Mouse (Mus musculus) liver, embryonic 11.5 days (tissue): ENCODE data around the gene Sdk2. TPM values are rescaled to one million over a fixed set of nuclear protein-coding genes. Genes with fewer than 3 reads are reported as not detected.

Source experiments
- ATAC-seq: fragments of 200-750 bp; cut with Nextera tagmentation; replicated peaks from 2 replicates; pipeline ENCODE4 v1.8.0; 2017; ENCODE audit warnings: moderate number of reproducible peaks, mild to moderate bottlenecking, moderate TSS enrichment, moderate library complexity; ENCODE audit not compliant: low FRiP score
- DNase-seq: peaks from one replicate; pipeline ENCODE4 v3.0.0-alpha.2; 2017; ENCODE audit warnings: low spot score
- H3K27ac ChIP-seq: fragments of 300-500 bp; sonication (generic); 2 replicates; pipeline ENCODE4 v1.5.1; 2014; ENCODE audit warnings: mild to moderate bottlenecking, low read depth, low read length, control low read depth
- H3K27me3 ChIP-seq: fragments of 300-500 bp; sonication (generic); replicated peaks from 2 replicates; pipeline ENCODE4 v1.6.1; 2014; ENCODE audit warnings: low read length, mixed read lengths; ENCODE audit not compliant: control insufficient read depth, insufficient read depth
- H3K36me3 ChIP-seq: fragments of 300-500 bp; sonication (generic); 2 replicates; pipeline ENCODE4 v1.6.1; 2014; ENCODE audit warnings: mild to moderate bottlenecking, low read length, moderate library complexity, mixed read lengths; ENCODE audit not compliant: control insufficient read depth, insufficient read depth
- H3K4me1 ChIP-seq: fragments of 300-500 bp; sonication (generic); replicated peaks from 2 replicates; pipeline ENCODE4 v1.6.1; 2014; ENCODE audit warnings: low read length, mixed read lengths; ENCODE audit not compliant: control insufficient read depth, insufficient read depth
- H3K4me2 ChIP-seq: fragments of 300-500 bp; sonication (generic); 2 replicates; pipeline ENCODE4 v1.6.1; 2014; ENCODE audit warnings: mild to moderate bottlenecking, control low read depth, moderate library complexity
- H3K4me3 ChIP-seq: fragments of 300-500 bp; sonication (generic); 2 replicates; pipeline ENCODE4 v1.5.1; 2014; ENCODE audit warnings: low read depth, low read length, control low read depth
- H3K9ac ChIP-seq: fragments of 300-500 bp; sonication (generic); 2 replicates; pipeline ENCODE4 v1.6.1; 2014; ENCODE audit warnings: low read depth, low read length, control low read depth
- H3K9me3 ChIP-seq: fragments of 300-500 bp; sonication (generic); 2 replicates; pipeline ENCODE4 v1.6.1; 2016; ENCODE audit warnings: low read length, inconsistent platforms, mixed read lengths; ENCODE audit not compliant: control insufficient read depth
- WGBS: fragments of 180-500 bp; shearing (Covaris S2); extraction: QIAGEN DNeasy Blood & Tissue Kit; methylation state at CpG from one replicate; pipeline ENCODE4 v1.1.7; 2014; 5-methylcytosine and 5-hydroxymethylcytosine counted together
- polyA plus RNA-seq: library from polyadenylated mRNA; unstranded; fragments of >200 nt; fragmentation: Nextera tagmentation; extraction: Ambion mirVana; gene quantifications from 2 replicates; pipeline ENCODE4 v1.2.1, GENCODE M21; 2014

Sdk2 gene
- polyA plus RNA-seq, 1 experiment from 2014 or later: 1.9 TPM

GRCm38 (mm10) chr11:113766284-113766985 is 300.4 kb downstream of the Sdk2 start:
- H3K36me3 ChIP-seq: no peaks in the 10 kb centered on the region
- ATAC-seq (no peak; the same call in 1 of the 2 replicates), DNase-seq (no peak)
- WGBS: 26% methylated on average over 10 of the region's 10 CpGs
- no peak overlapping the region for H3K27ac ChIP-seq
- H3K9ac ChIP-seq: no peak overlapping the region
- no peaks in the 10 kb centered on the region for H3K9me3 ChIP-seq
- no peak overlapping the region for H3K4me3 ChIP-seq
- no peaks in the 10 kb centered on the region for H3K27me3 ChIP-seq
- peaks cover 26% of the 10 kb centered on the region for H3K4me1 ChIP-seq
- H3K4me2 ChIP-seq: no peak overlapping the region

GRCm38 (mm10) chr11:113764132-113764849 is 302.6 kb downstream of the Sdk2 start:
- Histone ChIP-seq H3K4me1 (peaks cover 26% of the 10 kb centered on the region), H3K9me3 (no peaks in the 10 kb centered on the region), H3K36me3 (no peaks in the 10 kb centered on the region), H3K27me3 (no peaks in the 10 kb centered on the region), H3K4me2 (no peak overlapping the region), H3K4me3 (no peak overlapping the region), H3K27ac (no peak overlapping the region; the same call in 1 of the 2 replicates), H3K9ac (no peak overlapping the region)
- WGBS: 67% methylated on average over 6 of the region's 6 CpGs
- ATAC-seq: peak; percentile 71
- DNase-seq: no peak

GRCm38 (mm10) chr11:113763449-113763848 is 303.4 kb downstream of the Sdk2 start:
- no peak overlapping the region; the same call in 1 of the 2 replicates for H3K27ac ChIP-seq
- H3K4me3 ChIP-seq: no peak overlapping the region
- H3K4me1 ChIP-seq: peaks cover 26% of the 10 kb centered on the region
- H3K9me3 ChIP-seq: no peaks in the 10 kb centered on the region
- ATAC-seq: no peak
- 0 out of 2 replicates have a peak overlapping the region, but pooled peaks have one; percentile 9 for H3K4me2 ChIP-seq
- no peaks in the 10 kb centered on the region for H3K27me3 ChIP-seq
- DNase-seq: no peak
- WGBS: 20% methylated on average over 5 of the region's 5 CpGs
- H3K36me3 ChIP-seq: no peaks in the 10 kb centered on the region
- no peak overlapping the region for H3K9ac ChIP-seq

- H3K9ac ChIP-seq: no peak overlapping the region
- 77% methylated on average over 8 of the region's 8 CpGs for WGBS
- no peak overlapping the region for H3K4me3 ChIP-seq
- no peaks in the 10 kb centered on the region for H3K27me3 ChIP-seq
- no peak overlapping the region for H3K27ac ChIP-seq
- no peaks in the 10 kb centered on the region for H3K36me3 ChIP-seq
- H3K4me2 ChIP-seq: no peak overlapping the region
- peaks cover 24% of the 10 kb centered on the region for H3K4me1 ChIP-seq
- ATAC-seq (no peak), DNase-seq (no peak)
- H3K9me3 ChIP-seq: no peaks in the 10 kb centered on the region
Measured at GRCm38 (mm10) chr11:113762136-113762797, 304.6 kb downstream of the Sdk2 start.

- DNase-seq: no peak
- no peak for ATAC-seq
- H3K4me2 ChIP-seq: no peak overlapping the region
- H3K4me3 ChIP-seq: no peak overlapping the region
- H3K9ac ChIP-seq: no peak overlapping the region
- peaks cover 18% of the 10 kb centered on the region for H3K4me1 ChIP-seq
- no peak overlapping the region for H3K27ac ChIP-seq
- 70% methylated on average over 7 of the region's 7 CpGs for WGBS
- H3K27me3 ChIP-seq: no peaks in the 10 kb centered on the region
- H3K9me3 ChIP-seq: no peaks in the 10 kb centered on the region
- no peaks in the 10 kb centered on the region for H3K36me3 ChIP-seq
Measured at GRCm38 (mm10) chr11:113761646-113762045, 305.2 kb downstream of the Sdk2 start.

- no peaks in the 10 kb centered on the region for H3K27me3 ChIP-seq
- H3K4me1 ChIP-seq: peaks cover 12% of the 10 kb centered on the region
- no peaks in the 10 kb centered on the region for H3K36me3 ChIP-seq
- H3K9me3 ChIP-seq: no peaks in the 10 kb centered on the region
- WGBS: 64% methylated on average over 7 of the region's 7 CpGs
- no peak overlapping the region for H3K4me3 ChIP-seq
- H3K9ac ChIP-seq: no peak overlapping the region
- H3K27ac ChIP-seq: no peak overlapping the region
- DNase-seq (no peak), ATAC-seq (no peak)
- no peak overlapping the region for H3K4me2 ChIP-seq
Measured at GRCm38 (mm10) chr11:113760476-113760875, 306.4 kb downstream of the Sdk2 start.

GRCm38 (mm10) chr11:113758851-113759250 is 308.0 kb downstream of the Sdk2 start:
- no peak for DNase-seq
- Histone ChIP-seq H3K36me3 (no peaks in the 10 kb centered on the region), H3K9me3 (no peaks in the 10 kb centered on the region), H3K9ac (no peak overlapping the region), H3K4me1 (peaks cover 4% of the 10 kb centered on the region), H3K27me3 (no peaks in the 10 kb centered on the region), H3K27ac (no peak overlapping the region), H3K4me2 (no peak overlapping the region), H3K4me3 (no peak overlapping the region)
- 84% methylated on average over 5 of the region's 5 CpGs for WGBS
- no peak for ATAC-seq

- H3K27me3 ChIP-seq: no peaks in the 10 kb centered on the region
- H3K9ac ChIP-seq: no peak overlapping the region
- peaks cover 6% of the 10 kb centered on the region for H3K4me1 ChIP-seq
- no peaks in the 10 kb centered on the region for H3K9me3 ChIP-seq
- ATAC-seq: no peak
- H3K4me3 ChIP-seq: no peak overlapping the region
- H3K27ac ChIP-seq: no peak overlapping the region
- WGBS: 91% methylated on average over 12 of the region's 12 CpGs
- DNase-seq: no peak
- no peaks in the 10 kb centered on the region for H3K36me3 ChIP-seq
- H3K4me2 ChIP-seq: no peak overlapping the region
Measured at GRCm38 (mm10) chr11:113756578-113756977, 310.3 kb downstream of the Sdk2 start.
